Mouse (Mus musculus) intestine, embryonic 15.5 days (tissue): ENCODE data around the gene Cdr2. TPM values are rescaled to one million over a fixed set of nuclear protein-coding genes. Genes with fewer than 3 reads are reported as not detected.
"Not testable (repeated sequence)": the region's sequence is repeated elsewhere in the genome, so short reads cannot be mapped to it uniquely, and the experiment has no call there.

Experiments used
- ATAC-seq: fragments of 200-750 bp; cut with Nextera tagmentation; 2 replicates; pipeline ENCODE4 v1.8.0; 2017; ENCODE audit warnings: moderate TSS enrichment, moderate library complexity
- H3K27ac ChIP-seq: fragments of 300-500 bp; sonication (generic); 2 replicates; pipeline ENCODE4 v1.5.1; 2015; ENCODE audit warnings: mild to moderate bottlenecking, inconsistent platforms
- H3K27me3 ChIP-seq: fragments of 300-500 bp; sonication (generic); replicated peaks from 2 replicates; pipeline ENCODE4 v1.6.1; 2015; ENCODE audit warnings: inconsistent platforms
- H3K36me3 ChIP-seq: fragments of 300-500 bp; sonication (generic); 2 replicates; pipeline ENCODE4 v1.6.1; 2015; ENCODE audit warnings: inconsistent platforms
- H3K4me1 ChIP-seq: fragments of 300-500 bp; sonication (generic); replicated peaks from 2 replicates; pipeline ENCODE4 v1.6.1; 2015; ENCODE audit warnings: inconsistent platforms
- H3K4me2 ChIP-seq: fragments of 300-500 bp; sonication (generic); replicated peaks from 2 replicates; pipeline ENCODE4 v1.6.1; 2015; ENCODE audit warnings: mild to moderate bottlenecking, inconsistent platforms
- H3K4me3 ChIP-seq: fragments of 300-500 bp; sonication (generic); replicated peaks from 2 replicates; pipeline ENCODE4 v1.5.1; 2015; ENCODE audit warnings: inconsistent platforms
- H3K9ac ChIP-seq: fragments of 300-500 bp; sonication (generic); 2 replicates; pipeline ENCODE4 v1.6.1; 2015; ENCODE audit warnings: inconsistent platforms
- H3K9me3 ChIP-seq: fragments of 300-500 bp; sonication (generic); 2 replicates; pipeline ENCODE4 v1.6.1; 2016; ENCODE audit warnings: inconsistent platforms
- WGBS: fragments of 180-500 bp; shearing (Covaris S2); methylation state at CpG from one replicate; pipeline ENCODE4 v1.1.7; 2015; 5-methylcytosine and 5-hydroxymethylcytosine counted together
- polyA plus RNA-seq: library from polyadenylated mRNA; unstranded; fragments of >200 nt; fragmentation: Nextera tagmentation; extraction: Ambion mirVana; gene quantifications from 2 replicates; pipeline ENCODE4 v1.2.1, GENCODE M21; 2015

The Cdr2 gene
- polyA plus RNA-seq, 1 experiment from 2014 or later = 13.1 TPM

GRCm38 (mm10) chr7:120961893-120962292 is 20.2 kb downstream of the Cdr2 start:
- Histone ChIP-seq H3K36me3 (peaks cover 19% of the 10 kb centered on the region), H3K27ac (no peak overlapping the region), H3K4me2 (no peak overlapping the region), H3K4me1 (peaks cover 3% of the 10 kb centered on the region; the same call in 1 of the 2 replicates), H3K9ac (no peak overlapping the region), H3K27me3 (no peaks in the 10 kb centered on the region), H3K4me3 (no peak overlapping the region), H3K9me3 (no peaks in the 10 kb centered on the region)
- WGBS = 55% methylated on average over 3 of the region's 3 CpGs
- ATAC-seq = peak; percentile 90

GRCm38 (mm10) chr7:120960601-120961000 is 21.5 kb downstream of the Cdr2 start:
- Histone ChIP-seq H3K9ac (no peak overlapping the region), H3K27me3 (no peaks in the 10 kb centered on the region), H3K4me2 (no peak overlapping the region), H3K27ac (no peak overlapping the region), H3K4me1 (peaks cover 3% of the 10 kb centered on the region; the same call in 1 of the 2 replicates), H3K4me3 (no peak overlapping the region), H3K9me3 (no peaks in the 10 kb centered on the region), H3K36me3 (peaks cover 19% of the 10 kb centered on the region)
- WGBS = 77% methylated on average over 6 of the region's 6 CpGs
- no peak; the same call in 1 of the 2 replicates for ATAC-seq

GRCm38 (mm10) chr7:120960116-120960515 is 22.0 kb downstream of the Cdr2 start:
- Histone ChIP-seq H3K4me1 (peaks cover 3% of the 10 kb centered on the region; the same call in 1 of the 2 replicates), H3K4me3 (no peak overlapping the region), H3K4me2 (no peak overlapping the region), H3K27me3 (no peaks in the 10 kb centered on the region), H3K27ac (no peak overlapping the region), H3K9ac (no peak overlapping the region), H3K36me3 (peaks cover 19% of the 10 kb centered on the region), H3K9me3 (no peaks in the 10 kb centered on the region)
- no peak for ATAC-seq
- 92% methylated on average over 2 of the region's 2 CpGs for WGBS

GRCm38 (mm10) chr7:120953591-120953990 is 28.5 kb downstream of the Cdr2 start:
- H3K4me2 ChIP-seq, H3K27me3 ChIP-seq, ATAC-seq, H3K4me1 ChIP-seq, H3K4me3 ChIP-seq, H3K9me3 ChIP-seq, H3K9ac ChIP-seq, H3K27ac ChIP-seq: not testable (repeated sequence)
- H3K36me3 ChIP-seq = peaks cover 14% of the 10 kb centered on the region
- 85% methylated on average over 7 of the region's 7 CpGs for WGBS

- H3K4me2 ChIP-seq = no peak overlapping the region
- ATAC-seq = peak; percentile 56
- no peak overlapping the region for H3K4me3 ChIP-seq
- 49% methylated on average over 7 of the region's 8 CpGs for WGBS
- no peak overlapping the region for H3K27ac ChIP-seq
- no peaks in the 10 kb centered on the region for H3K9me3 ChIP-seq
- H3K27me3 ChIP-seq = no peaks in the 10 kb centered on the region
- no peak overlapping the region for H3K9ac ChIP-seq
- no peaks in the 10 kb centered on the region for H3K4me1 ChIP-seq
- peaks cover 48% of the 10 kb centered on the region for H3K36me3 ChIP-seq
These were observed 38.1 kb downstream of the Cdr2 start for GRCm38 (mm10) chr7:120943936-120944509.

GRCm38 (mm10) chr7:120942506-120942905 is 39.6 kb downstream of the Cdr2 start:
- no peak overlapping the region for H3K4me3 ChIP-seq
- H3K9ac ChIP-seq = no peak overlapping the region
- no peaks in the 10 kb centered on the region for H3K27me3 ChIP-seq
- H3K27ac ChIP-seq = no peak overlapping the region
- 81% methylated on average over 1 of the region's 1 CpGs for WGBS
- no peaks in the 10 kb centered on the region for H3K4me1 ChIP-seq
- H3K4me2 ChIP-seq = no peak overlapping the region
- peaks cover 56% of the 10 kb centered on the region for H3K36me3 ChIP-seq
- no peaks in the 10 kb centered on the region for H3K9me3 ChIP-seq
- ATAC-seq = no peak

DNA sequence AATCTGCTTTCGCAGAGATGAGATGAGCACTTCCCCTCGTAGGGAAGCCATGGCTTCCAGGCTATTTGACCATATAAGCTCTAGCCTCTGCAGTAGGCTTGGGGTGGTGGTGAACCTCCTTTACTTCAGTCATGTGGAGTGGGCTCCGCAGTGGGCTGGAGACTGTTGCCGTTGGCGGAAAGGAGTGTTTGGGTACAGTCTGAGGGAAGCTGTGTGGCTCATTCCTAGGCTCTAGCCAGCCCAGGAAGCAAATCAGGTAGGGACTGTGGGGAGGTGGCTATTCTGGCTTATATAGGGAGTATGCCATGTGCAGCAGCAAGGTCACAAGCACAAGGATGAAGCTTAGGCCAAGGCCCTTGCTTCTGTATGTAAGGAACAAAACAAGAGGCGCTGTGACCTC is 40.9 kb downstream of the Cdr2 start:
- 91% methylated on average over 6 of the region's 6 CpGs for WGBS
- no peak overlapping the region for H3K4me2 ChIP-seq
- no peaks in the 10 kb centered on the region for H3K9me3 ChIP-seq
- no peaks in the 10 kb centered on the region for H3K27me3 ChIP-seq
- H3K36me3 ChIP-seq = peaks cover 66% of the 10 kb centered on the region
- no peak for ATAC-seq
- no peaks in the 10 kb centered on the region for H3K4me1 ChIP-seq
- H3K4me3 ChIP-seq = no peak overlapping the region
- no peak overlapping the region for H3K9ac ChIP-seq
- no peak overlapping the region for H3K27ac ChIP-seq

- H3K4me2 ChIP-seq = no peak overlapping the region
- H3K27me3 ChIP-seq = no peaks in the 10 kb centered on the region
- H3K4me3 ChIP-seq = no peak overlapping the region
- H3K4me1 ChIP-seq = no peaks in the 10 kb centered on the region
- H3K27ac ChIP-seq = no peak overlapping the region
- H3K9me3 ChIP-seq = no peaks in the 10 kb centered on the region
- H3K36me3 ChIP-seq = peaks cover 66% of the 10 kb centered on the region
- WGBS = 91% methylated on average over 12 of the region's 12 CpGs
- no peak overlapping the region for H3K9ac ChIP-seq
- 0 out of 2 replicates have a peak, but pooled peaks have one; percentile 29 for ATAC-seq
These were observed 41.8 kb downstream of the Cdr2 start for GRCm38 (mm10) chr7:120940343-120940742.

DNA sequence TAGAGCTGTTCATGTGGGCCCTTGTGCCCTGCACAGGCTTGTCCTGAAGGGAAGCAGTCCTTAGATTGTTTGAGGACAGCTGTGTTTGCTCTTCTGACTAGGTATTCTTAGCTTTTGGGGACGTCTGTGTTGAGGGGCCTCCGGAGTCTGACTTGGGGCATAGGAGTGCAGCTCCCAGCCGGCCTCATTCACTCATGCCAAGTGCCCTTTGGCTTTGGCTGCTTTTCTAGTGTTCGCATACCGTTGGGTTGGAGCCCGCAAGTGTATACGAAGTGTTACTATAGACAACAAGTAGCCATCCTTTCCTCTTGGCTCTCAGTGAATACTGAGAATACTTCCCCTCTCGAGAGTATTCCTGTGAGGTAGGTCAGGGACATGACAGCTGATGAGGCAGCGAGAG is 43.9 kb downstream of the Cdr2 start:
- no peak for ATAC-seq
- Histone ChIP-seq H3K4me3 (no peak overlapping the region), H3K27me3 (no peaks in the 10 kb centered on the region), H3K27ac (no peak overlapping the region), H3K4me2 (no peak overlapping the region), H3K9ac (no peak overlapping the region), H3K9me3 (no peaks in the 10 kb centered on the region), H3K36me3 (peaks cover 67% of the 10 kb centered on the region), H3K4me1 (no peaks in the 10 kb centered on the region)
- WGBS = 79% methylated on average over 9 of the region's 9 CpGs

DNA sequence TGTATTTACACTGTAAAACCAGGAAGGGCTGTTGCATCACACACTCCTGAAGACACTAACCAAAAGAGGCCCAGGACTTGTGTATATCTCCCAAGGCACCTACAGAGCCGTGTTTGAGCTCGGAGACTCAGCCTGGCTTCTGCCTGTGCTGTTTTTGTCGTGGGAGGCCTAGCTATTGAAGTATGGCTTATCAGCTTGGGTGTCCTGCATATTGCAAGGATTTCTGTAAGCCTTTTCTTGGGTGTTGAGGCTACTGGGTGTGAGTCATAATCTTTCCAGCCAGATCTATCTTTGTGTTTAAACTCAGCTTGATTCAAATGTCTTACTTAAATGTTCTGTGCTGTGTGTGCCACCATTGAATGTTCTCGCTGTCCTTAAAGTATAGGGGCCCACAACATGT is 45.6 kb downstream of the Cdr2 start:
- ATAC-seq = no peak
- H3K9me3 ChIP-seq = no peaks in the 10 kb centered on the region
- H3K27ac ChIP-seq = no peak overlapping the region
- no peak overlapping the region for H3K4me3 ChIP-seq
- peaks cover 68% of the 10 kb centered on the region for H3K36me3 ChIP-seq
- no peak overlapping the region for H3K9ac ChIP-seq
- no peak overlapping the region for H3K4me2 ChIP-seq
- no peaks in the 10 kb centered on the region for H3K27me3 ChIP-seq
- no peaks in the 10 kb centered on the region for H3K4me1 ChIP-seq
- 86% methylated on average over 4 of the region's 4 CpGs for WGBS

- H3K4me3 ChIP-seq = no peak overlapping the region
- no peaks in the 10 kb centered on the region for H3K4me1 ChIP-seq
- H3K27me3 ChIP-seq = no peaks in the 10 kb centered on the region
- no peak overlapping the region for H3K27ac ChIP-seq
- 0 out of 2 replicates have a peak, but pooled peaks have one; percentile 66 for ATAC-seq
- 36% methylated on average over 5 of the region's 5 CpGs for WGBS
- no peak overlapping the region for H3K4me2 ChIP-seq
- H3K9ac ChIP-seq = no peak overlapping the region
- H3K9me3 ChIP-seq = no peaks in the 10 kb centered on the region
- peaks cover 63% of the 10 kb centered on the region for H3K36me3 ChIP-seq
These were observed 47.4 kb downstream of the Cdr2 start for GRCm38 (mm10) chr7:120934716-120935115.

- no peak overlapping the region for H3K27ac ChIP-seq
- peaks cover 61% of the 10 kb centered on the region for H3K36me3 ChIP-seq
- no peaks in the 10 kb centered on the region for H3K9me3 ChIP-seq
- WGBS = 85% methylated on average over 5 of the region's 5 CpGs
- no peak overlapping the region for H3K9ac ChIP-seq
- H3K4me2 ChIP-seq = no peak overlapping the region
- no peaks in the 10 kb centered on the region for H3K27me3 ChIP-seq
- no peak overlapping the region for H3K4me3 ChIP-seq
- no peaks in the 10 kb centered on the region for H3K4me1 ChIP-seq
- ATAC-seq = 0 out of 2 replicates have a peak, but pooled peaks have one; percentile 24
These were observed 48.4 kb downstream of the Cdr2 start for GRCm38 (mm10) chr7:120933680-120934195.

DNA sequence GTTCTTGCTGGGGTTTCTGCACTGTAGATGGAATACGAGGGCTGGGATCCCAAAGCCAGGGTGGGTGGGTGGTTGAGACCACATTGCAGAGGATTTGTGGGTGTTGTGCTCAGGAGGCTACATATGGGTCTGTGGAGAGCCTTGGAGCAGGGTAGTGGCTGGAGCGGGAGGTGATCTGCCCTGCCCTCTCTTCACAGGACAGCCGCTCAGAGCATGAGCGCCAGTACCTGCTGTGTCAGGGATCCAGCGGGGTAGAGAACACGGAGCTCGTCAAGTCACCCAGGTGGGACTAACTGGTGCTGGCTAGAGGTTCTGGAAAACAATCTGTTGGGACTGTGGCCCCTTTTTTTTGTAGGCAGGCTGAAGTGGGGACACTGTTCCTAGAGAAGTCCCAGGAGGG is 49.0 kb downstream of the Cdr2 start:
- H3K36me3 ChIP-seq = peaks cover 61% of the 10 kb centered on the region
- ATAC-seq = no peak
- no peaks in the 10 kb centered on the region for H3K27me3 ChIP-seq
- no peak overlapping the region for H3K4me3 ChIP-seq
- H3K27ac ChIP-seq = no peak overlapping the region
- no peak overlapping the region for H3K4me2 ChIP-seq
- H3K9me3 ChIP-seq = no peaks in the 10 kb centered on the region
- no peaks in the 10 kb centered on the region for H3K4me1 ChIP-seq
- WGBS = 88% methylated on average over 7 of the region's 7 CpGs
- no peak overlapping the region for H3K9ac ChIP-seq
